Mouse (Mus musculus) neural tube, embryonic 12.5 days (tissue): ENCODE measurements around the gene Msi2. TPM values are rescaled to one million over a fixed set of nuclear protein-coding genes. Genes with fewer than 3 reads are reported as not detected.

Source experiments
- ATAC-seq: fragments of 200-750 bp; cut with Nextera tagmentation; 2 replicates; pipeline ENCODE4 v1.8.0; 2017; ENCODE audit warnings: low read depth, mild to moderate bottlenecking, moderate TSS enrichment, moderate library complexity; ENCODE audit not compliant: low FRiP score
- H3K27ac ChIP-seq: fragments of 300-500 bp; sonication (generic); 2 replicates; pipeline ENCODE4 v1.5.1; 2016
- H3K27me3 ChIP-seq: fragments of 300-500 bp; sonication (generic); replicated peaks from 2 replicates; pipeline ENCODE4 v1.6.1; 2016; ENCODE audit warnings: mild to moderate bottlenecking
- H3K36me3 ChIP-seq: fragments of 300-500 bp; sonication (generic); 2 replicates; pipeline ENCODE4 v1.6.1; 2016; ENCODE audit warnings: mild to moderate bottlenecking
- H3K4me1 ChIP-seq: fragments of 300-500 bp; sonication (generic); 2 replicates; pipeline ENCODE4 v1.6.1; 2016
- H3K4me2 ChIP-seq: fragments of 300-500 bp; sonication (generic); replicated peaks from 2 replicates; pipeline ENCODE4 v1.6.1; 2016; ENCODE audit warnings: mild to moderate bottlenecking
- H3K4me3 ChIP-seq: fragments of 300-500 bp; sonication (generic); 2 replicates; pipeline ENCODE4 v1.5.1; 2016
- H3K9ac ChIP-seq: fragments of 300-500 bp; sonication (generic); 2 replicates; pipeline ENCODE4 v1.6.1; 2016; ENCODE audit warnings: mild to moderate bottlenecking
- H3K9me3 ChIP-seq: fragments of 300-500 bp; sonication (generic); 2 replicates; pipeline ENCODE4 v1.6.1; 2016; ENCODE audit warnings: mild to moderate bottlenecking
- WGBS: fragments of 180-500 bp; shearing (Covaris S2); methylation state at CpG from one replicate; pipeline ENCODE4 v1.1.7; 2016; 5-methylcytosine and 5-hydroxymethylcytosine counted together
- polyA plus RNA-seq: library from polyadenylated mRNA; unstranded; fragments of >200 nt; fragmentation: Nextera tagmentation; extraction: Ambion mirVana; gene quantifications from 2 replicates; pipeline ENCODE4 v1.2.1, GENCODE M21; 2016

Msi2 gene
- polyA plus RNA-seq, 1 experiment from 2014 or later, result 27.9 TPM

DNA sequence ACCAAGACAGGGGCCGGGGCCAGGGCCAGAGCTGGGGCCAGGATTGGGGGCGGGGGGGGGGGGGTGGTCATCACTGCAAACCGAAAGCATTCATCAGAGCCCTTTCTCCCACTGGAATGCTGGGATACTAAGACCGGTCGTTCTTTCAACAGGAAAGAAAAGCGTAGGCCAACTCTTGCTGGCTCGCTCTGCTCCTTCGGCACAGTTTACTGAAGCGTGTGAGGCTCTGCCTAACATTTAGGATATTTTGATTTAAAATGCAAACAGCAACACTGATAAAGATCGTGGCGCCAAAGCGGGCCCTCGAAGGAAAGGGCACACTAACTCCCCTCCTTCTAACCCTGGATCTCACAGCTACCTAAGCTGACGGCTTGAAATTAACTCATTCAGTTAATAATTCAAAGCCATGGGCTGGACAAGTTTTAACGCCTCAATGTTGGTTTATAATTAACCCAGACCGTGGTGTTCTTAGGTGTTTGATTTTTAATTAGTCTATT lies 100.3 kb downstream of the Msi2 start:
- Histone ChIP-seq H3K9ac (no peak overlapping the region), H3K4me2 (no peak overlapping the region), H3K27me3 (no peaks in the 10 kb centered on the region), H3K4me3 (no peak overlapping the region), H3K36me3 (no peaks in the 10 kb centered on the region), H3K4me1 (peaks cover 56% of the 10 kb centered on the region), H3K9me3 (no peaks in the 10 kb centered on the region), H3K27ac (no peak overlapping the region)
- 75% methylated on average over 16 of the region's 16 CpGs for WGBS
- ATAC-seq, result no peak

DNA sequence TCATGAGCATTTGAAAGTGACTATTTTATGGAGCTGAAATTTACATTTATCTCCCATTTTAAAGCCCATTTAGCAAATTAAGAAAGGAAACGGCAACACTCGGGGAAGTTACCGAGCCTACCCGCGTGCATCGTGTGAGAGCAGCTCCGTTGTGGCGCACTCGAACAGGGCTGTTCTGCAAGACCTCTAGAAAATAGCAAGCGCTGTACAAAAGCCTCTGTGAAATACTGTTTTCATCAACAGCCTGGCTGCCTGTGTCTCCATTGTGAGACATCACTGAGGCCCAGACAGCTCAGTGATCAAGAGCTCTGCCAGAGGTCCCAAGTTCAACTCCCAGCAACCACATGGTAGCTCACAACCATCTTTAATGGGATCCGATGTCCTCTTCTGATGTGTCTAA lies 100.9 kb downstream of the Msi2 start:
- peaks cover 52% of the 10 kb centered on the region for H3K4me1 ChIP-seq
- H3K36me3 ChIP-seq, result no peaks in the 10 kb centered on the region
- 0 out of 2 replicates have a peak, but pooled peaks have one; percentile 9 for ATAC-seq
- H3K27ac ChIP-seq, result no peak overlapping the region
- no peak overlapping the region for H3K4me3 ChIP-seq
- H3K27me3 ChIP-seq, result no peaks in the 10 kb centered on the region
- H3K9me3 ChIP-seq, result no peaks in the 10 kb centered on the region
- H3K4me2 ChIP-seq, result no peak overlapping the region
- 69% methylated on average over 11 of the region's 11 CpGs for WGBS
- H3K9ac ChIP-seq, result no peak overlapping the region

DNA sequence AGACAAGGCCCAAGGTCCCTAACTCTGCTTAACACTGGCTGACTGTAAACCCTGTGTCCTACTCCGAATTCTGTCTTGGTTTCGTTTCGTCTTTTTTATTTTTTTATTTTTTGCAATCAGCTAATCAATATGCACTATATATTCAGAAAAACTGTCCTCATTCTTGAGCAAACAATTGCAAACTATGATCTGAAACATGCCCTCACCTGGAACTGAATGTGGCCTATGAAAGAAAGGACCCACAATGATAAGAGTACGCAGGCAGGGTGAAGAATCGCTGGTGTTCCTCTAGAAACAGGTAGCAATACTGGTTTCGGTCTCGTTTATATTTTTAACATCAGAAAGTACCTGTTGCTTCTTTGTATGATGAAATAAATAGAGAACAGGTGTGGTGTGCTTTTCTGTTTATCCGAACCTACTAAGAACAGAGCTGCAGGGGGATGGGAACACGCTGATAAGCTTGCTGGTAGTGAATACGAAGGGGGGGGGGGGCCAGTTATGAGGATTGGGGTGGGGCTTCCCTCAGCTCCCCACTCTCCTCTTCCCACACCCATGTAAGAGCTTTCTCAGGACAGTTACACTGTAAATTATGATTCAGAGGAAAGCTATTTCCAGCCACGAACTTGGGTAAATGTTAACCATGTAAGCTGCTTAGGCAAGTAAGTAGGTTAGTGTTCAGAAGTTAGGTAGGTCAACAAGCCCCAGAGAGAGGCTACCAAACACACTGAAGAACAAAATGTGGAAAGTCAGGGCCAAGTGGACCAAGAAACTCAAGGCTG lies 103.6 kb downstream of the Msi2 start:
- no peak for ATAC-seq
- H3K4me2 ChIP-seq, result no peak overlapping the region
- H3K9ac ChIP-seq, result no peak overlapping the region
- H3K27ac ChIP-seq, result no peak overlapping the region
- no peaks in the 10 kb centered on the region for H3K27me3 ChIP-seq
- H3K9me3 ChIP-seq, result no peaks in the 10 kb centered on the region
- 94% methylated on average over 11 of the region's 11 CpGs for WGBS
- H3K4me3 ChIP-seq, result no peak overlapping the region
- 0 out of 2 replicates have a peak, but pooled peaks cover 3% of the 10 kb centered on the region for H3K36me3 ChIP-seq
- H3K4me1 ChIP-seq, result peaks cover 30% of the 10 kb centered on the region

DNA sequence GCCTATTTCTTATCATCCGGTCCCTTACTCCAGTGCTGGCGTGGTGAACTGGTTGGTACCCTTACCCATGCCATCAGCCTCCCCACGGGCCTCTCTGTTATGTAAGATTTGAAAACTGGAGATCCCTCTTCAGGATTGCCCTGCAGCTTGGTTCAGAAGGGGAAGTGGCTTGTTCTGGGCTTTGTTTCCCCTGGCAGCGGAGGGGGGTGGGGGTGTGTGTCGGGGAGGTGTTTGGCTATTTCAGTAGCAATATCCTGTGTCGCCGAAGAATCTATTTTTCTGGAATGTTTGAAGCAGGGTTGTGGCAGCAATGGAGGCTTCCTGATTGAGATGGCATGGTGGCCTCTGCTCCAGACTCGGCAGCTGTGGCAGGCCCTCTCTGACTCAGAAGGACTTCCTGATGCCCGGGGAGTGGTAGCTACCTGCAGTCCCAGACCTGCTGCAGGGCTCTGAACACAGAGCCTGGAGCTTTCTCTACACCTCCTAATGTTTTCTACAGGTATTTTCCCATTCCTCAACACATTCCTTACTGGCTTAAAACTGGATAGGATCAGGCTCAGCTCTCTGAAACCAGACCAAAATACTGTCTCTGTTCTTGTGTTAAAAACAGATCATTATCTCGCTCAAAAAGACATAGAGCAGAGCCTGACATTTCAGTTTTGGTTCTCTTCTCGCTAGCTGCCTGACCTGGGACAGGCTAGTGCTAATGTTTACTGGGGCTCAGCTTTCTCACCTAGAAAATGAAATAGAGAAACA lies 104.4 kb downstream of the Msi2 start:
- no peak overlapping the region for H3K27ac ChIP-seq
- no peaks in the 10 kb centered on the region for H3K9me3 ChIP-seq
- no peak for ATAC-seq
- H3K4me2 ChIP-seq, result no peak overlapping the region
- 0 out of 2 replicates have a peak, but pooled peaks cover 3% of the 10 kb centered on the region for H3K36me3 ChIP-seq
- H3K27me3 ChIP-seq, result no peaks in the 10 kb centered on the region
- H3K4me1 ChIP-seq, result peaks cover 30% of the 10 kb centered on the region
- H3K4me3 ChIP-seq, result no peak overlapping the region
- WGBS, result 88% methylated on average over 11 of the region's 11 CpGs
- no peak overlapping the region; the same call in 1 of the 2 replicates for H3K9ac ChIP-seq

DNA sequence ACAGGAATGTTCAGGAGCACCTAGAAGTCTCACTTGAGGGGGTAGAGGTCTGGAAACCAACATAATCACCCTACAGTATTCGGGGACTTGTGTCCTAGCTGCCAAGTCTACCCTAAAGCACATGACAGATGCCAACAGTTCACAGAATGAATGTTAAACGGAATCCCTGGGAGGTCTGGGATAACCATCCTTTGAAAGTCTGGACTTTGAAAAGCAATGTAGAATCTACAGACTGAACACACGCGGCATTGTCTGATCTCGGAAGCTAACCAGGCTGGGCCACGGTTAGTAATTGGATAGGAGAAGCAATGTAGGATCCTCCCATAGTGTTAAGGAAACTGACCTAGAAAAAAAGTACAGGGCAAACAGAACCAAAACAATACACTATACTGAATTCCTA lies 105.3 kb downstream of the Msi2 start:
- H3K36me3 ChIP-seq, result 0 out of 2 replicates have a peak, but pooled peaks cover 3% of the 10 kb centered on the region
- no peak overlapping the region for H3K27ac ChIP-seq

DNA sequence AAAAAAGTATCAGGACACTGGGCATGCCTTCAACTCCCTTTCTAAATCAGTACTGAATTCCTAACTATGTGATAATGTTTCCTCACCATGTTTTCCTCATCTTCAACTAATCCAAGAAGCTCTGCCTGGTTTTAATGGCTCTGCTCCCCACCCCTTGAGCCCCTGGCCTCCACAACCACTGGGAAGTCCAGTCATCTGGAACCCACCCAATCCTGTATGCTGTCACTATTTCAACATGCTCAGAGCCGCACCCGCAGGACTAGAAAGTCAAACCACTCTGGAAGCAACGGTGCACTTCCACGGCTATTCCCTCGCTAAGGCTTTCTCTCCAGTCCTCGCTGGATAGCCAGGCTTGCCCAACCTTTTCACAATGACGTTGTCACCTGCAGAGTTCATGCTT lies 106.2 kb downstream of the Msi2 start:
- Histone ChIP-seq H3K36me3 (0 out of 2 replicates have a peak, but pooled peaks cover 3% of the 10 kb centered on the region), H3K4me1 (peaks cover 33% of the 10 kb centered on the region)
- 93% methylated on average over 7 of the region's 7 CpGs for WGBS

More for the DNA sequence above, 105.3 kb downstream of the Msi2 start:
- Histone ChIP-seq H3K27me3 (no peaks in the 10 kb centered on the region), H3K9ac (no peak overlapping the region), H3K9me3 (no peaks in the 10 kb centered on the region), H3K4me1 (peaks cover 28% of the 10 kb centered on the region), H3K4me2 (no peak overlapping the region), H3K4me3 (no peak overlapping the region)
- 60% methylated on average over 6 of the region's 6 CpGs for WGBS
- no peak for ATAC-seq

DNA sequence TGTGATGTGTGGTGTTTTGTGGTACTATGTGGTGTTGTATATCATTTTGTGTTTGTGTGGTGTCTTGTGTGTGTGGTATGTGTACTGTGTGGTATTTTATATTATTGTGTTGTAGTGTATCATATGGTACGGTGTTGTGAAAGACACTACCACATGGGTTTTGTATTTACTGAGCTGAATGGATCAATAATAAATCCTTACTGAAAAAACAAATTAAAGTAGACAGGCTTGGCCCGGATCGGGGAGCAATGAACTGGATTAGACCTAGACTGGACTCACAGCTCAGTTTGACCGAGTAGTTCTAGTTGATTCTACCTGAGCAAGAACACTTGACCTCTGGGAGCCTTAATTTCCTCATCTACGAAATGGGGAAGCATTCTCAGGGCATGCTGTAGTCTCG lies 107.5 kb downstream of the Msi2 start:
- Histone ChIP-seq H3K27ac (no peak overlapping the region), H3K9me3 (no peaks in the 10 kb centered on the region), H3K4me2 (no peak overlapping the region), H3K4me3 (no peak overlapping the region), H3K27me3 (no peaks in the 10 kb centered on the region), H3K9ac (no peak overlapping the region), H3K36me3 (0 out of 2 replicates have a peak, but pooled peaks cover 3% of the 10 kb centered on the region), H3K4me1 (peaks cover 46% of the 10 kb centered on the region)
- no peak for ATAC-seq
- WGBS, result 93% methylated on average over 6 of the region's 6 CpGs

More for the DNA sequence above, 106.2 kb downstream of the Msi2 start:
- ATAC-seq, result no peak
- H3K4me3 ChIP-seq, result no peak overlapping the region
- no peak overlapping the region for H3K27ac ChIP-seq
- no peak overlapping the region for H3K9ac ChIP-seq
- H3K9me3 ChIP-seq, result no peaks in the 10 kb centered on the region
- no peak overlapping the region for H3K4me2 ChIP-seq
- no peaks in the 10 kb centered on the region for H3K27me3 ChIP-seq

DNA sequence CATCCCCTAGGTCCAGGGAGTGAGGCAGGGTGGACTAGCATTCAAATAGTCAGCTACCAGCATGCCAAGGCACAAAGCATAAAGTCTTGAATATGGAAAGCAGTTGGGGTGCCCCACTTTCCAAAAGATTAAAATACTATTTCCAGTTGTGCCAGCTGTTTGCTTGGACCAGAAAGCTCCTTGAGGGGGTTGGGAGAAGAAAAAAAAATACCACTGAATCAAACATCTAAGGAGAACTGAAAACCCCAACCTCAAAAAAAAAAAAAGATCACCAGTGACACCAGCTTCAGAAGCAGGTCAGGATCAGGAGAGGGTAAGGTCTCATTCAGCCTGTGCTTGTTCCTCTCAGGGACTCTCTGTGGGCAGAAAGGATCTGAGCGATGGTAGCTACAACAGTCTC lies 108.2 kb downstream of the Msi2 start:
- no peaks in the 10 kb centered on the region for H3K9me3 ChIP-seq
- ATAC-seq, result no peak
- 0 out of 2 replicates have a peak, but pooled peaks cover 3% of the 10 kb centered on the region for H3K36me3 ChIP-seq
- H3K27me3 ChIP-seq, result no peaks in the 10 kb centered on the region
- H3K4me3 ChIP-seq, result no peak overlapping the region
- no peak overlapping the region for H3K9ac ChIP-seq
- no peak overlapping the region for H3K27ac ChIP-seq
- H3K4me2 ChIP-seq, result no peak overlapping the region
- peaks cover 53% of the 10 kb centered on the region for H3K4me1 ChIP-seq
- WGBS, result 100% methylated on average over 1 of the region's 1 CpGs

DNA sequence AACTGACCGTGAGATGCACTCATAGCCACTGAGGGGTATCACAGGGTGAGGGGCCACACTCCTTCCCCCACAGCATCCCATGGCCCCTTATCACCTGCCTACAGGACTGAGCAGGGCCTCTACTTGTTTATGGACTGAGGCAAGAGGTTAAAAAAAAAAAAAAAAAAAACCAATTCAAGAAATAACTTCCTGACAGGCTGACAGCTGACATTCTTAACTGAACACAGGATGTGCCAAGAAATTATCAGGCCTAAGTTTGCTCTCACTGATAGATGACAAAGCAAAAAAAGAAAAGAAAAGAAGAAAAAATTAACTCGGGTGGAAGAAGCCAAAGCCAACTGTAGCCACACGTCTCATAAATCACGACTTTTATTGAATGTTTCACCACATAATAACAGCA lies 109.7 kb downstream of the Msi2 start:
- Histone ChIP-seq H3K36me3 (peaks cover 3% of the 10 kb centered on the region; the same call in 1 of the 2 replicates), H3K27ac (no peak overlapping the region), H3K4me1 (peaks cover 56% of the 10 kb centered on the region), H3K27me3 (no peaks in the 10 kb centered on the region), H3K4me3 (no peak overlapping the region), H3K4me2 (no peak overlapping the region), H3K9ac (no peak overlapping the region), H3K9me3 (no peaks in the 10 kb centered on the region)
- 63% methylated on average over 4 of the region's 4 CpGs for WGBS
- ATAC-seq, result no peak

DNA sequence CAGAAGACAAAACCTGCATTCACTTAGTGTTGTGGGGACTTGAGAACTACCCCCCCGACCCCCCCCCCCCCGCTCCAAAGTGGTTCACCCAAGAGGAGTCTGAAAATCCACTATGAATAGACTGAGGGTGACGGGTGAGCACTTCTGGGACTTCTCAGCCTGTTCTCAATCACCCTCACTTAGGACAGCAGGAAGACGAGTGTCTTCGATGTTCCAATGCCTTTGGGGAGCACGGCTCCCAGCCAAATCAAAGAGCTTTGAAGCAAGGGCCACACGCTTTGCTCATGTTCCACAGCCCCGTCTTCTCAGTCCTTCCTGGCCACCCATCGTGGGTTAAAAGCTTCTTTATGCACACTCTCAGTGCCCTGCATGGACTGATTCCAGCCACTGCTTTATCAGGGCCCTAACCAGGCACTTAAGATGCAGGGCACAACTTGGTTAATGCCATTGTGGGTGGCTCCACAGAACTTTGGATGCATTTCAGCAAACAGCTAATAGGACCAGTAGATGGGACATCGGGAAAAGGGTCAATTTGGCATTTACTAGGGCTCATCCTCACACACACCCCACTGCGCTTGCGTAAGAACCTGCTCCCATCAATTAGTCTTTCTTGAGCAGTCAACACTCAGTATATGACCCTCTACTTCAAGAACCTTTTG lies 110.5 kb downstream of the Msi2 start:
- no peak overlapping the region for H3K27ac ChIP-seq
- H3K9me3 ChIP-seq, result no peaks in the 10 kb centered on the region
- H3K4me2 ChIP-seq, result no peak overlapping the region
- ATAC-seq, result no peak
- H3K9ac ChIP-seq, result no peak overlapping the region
- peaks cover 56% of the 10 kb centered on the region for H3K4me1 ChIP-seq
- 71% methylated on average over 12 of the region's 12 CpGs for WGBS
- H3K27me3 ChIP-seq, result no peaks in the 10 kb centered on the region
- peaks cover 9% of the 10 kb centered on the region; the same call in 1 of the 2 replicates for H3K36me3 ChIP-seq
- H3K4me3 ChIP-seq, result no peak overlapping the region

DNA sequence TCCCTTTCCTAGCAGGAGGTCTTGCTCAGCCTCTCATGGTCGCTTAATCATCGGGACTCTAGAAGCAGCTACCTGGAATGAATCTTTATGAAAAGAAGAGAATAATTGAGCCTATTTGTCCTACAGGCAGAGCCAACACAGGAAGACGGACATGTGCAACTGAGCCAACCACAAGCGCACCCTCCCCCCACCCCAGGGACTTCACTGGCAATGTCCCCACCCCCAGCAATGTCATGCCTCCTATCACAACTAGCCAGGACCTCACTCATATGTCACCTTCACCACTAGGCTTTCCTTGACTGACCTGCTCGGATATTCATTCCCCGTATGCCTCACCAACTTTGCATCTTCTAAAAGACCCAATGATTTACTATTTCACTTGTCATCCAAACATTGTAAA lies 112.5 kb downstream of the Msi2 start:
- no peak for ATAC-seq
- Histone ChIP-seq H3K27me3 (no peaks in the 10 kb centered on the region), H3K4me3 (no peak overlapping the region), H3K27ac (no peak overlapping the region), H3K9ac (no peak overlapping the region), H3K4me2 (no peak overlapping the region), H3K4me1 (peaks cover 67% of the 10 kb centered on the region), H3K36me3 (peaks cover 14% of the 10 kb centered on the region; the same call in 1 of the 2 replicates), H3K9me3 (no peaks in the 10 kb centered on the region)
- WGBS, result 57% methylated on average over 6 of the region's 6 CpGs

DNA sequence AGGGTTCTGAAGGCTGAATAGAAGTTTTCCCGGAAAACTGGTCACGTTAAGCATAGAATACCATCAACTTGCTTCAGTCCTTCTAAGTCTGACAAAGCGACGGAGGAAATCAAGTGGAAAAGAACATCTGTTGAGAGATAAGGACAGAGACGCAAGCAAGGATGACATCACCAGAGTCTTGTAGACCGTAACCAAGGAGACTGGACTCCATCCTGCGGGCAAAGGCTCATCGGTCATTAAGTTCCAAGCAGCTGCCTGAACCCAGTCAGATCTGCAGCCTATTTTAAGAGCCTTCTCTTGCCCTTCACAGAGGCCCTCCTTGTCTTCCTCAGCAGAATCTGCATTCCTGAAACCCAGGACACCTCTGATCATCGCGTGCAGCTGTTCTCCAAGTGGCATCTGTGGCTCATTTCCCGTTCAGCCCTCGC lies 113.2 kb downstream of the Msi2 start:
- Histone ChIP-seq H3K9me3 (no peaks in the 10 kb centered on the region), H3K27me3 (no peaks in the 10 kb centered on the region), H3K4me1 (peaks cover 74% of the 10 kb centered on the region), H3K4me3 (no peak overlapping the region), H3K36me3 (peaks cover 14% of the 10 kb centered on the region; the same call in 1 of the 2 replicates), H3K27ac (no peak overlapping the region), H3K9ac (no peak overlapping the region), H3K4me2 (no peak overlapping the region)
- WGBS, result 50% methylated on average over 12 of the region's 12 CpGs
- ATAC-seq, result no peak
